Comparison of ENCODE assay signal across 11 mouse cellular contexts in the genomic region with DNA sequence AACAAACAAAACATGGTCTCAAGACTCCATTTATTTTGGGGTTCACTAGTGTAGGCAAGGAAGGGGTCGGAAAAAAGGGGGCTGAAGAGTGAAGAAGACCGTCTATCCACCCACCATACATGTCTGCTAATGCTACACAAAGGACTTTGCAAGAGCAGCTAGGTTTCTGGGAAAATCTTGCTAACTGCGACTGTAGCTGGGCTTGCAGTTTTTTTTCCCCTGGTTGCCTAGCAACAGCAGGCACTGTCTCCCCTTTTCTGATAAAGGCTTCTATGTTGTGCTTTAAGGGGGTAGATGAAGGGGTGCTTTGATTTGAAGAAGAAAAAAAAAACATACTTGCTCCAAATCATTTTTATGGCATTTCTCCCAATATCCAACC.
DNase-seq lines count a peak whose midpoint lies in the region; ATAC-seq and TF ChIP-seq lines count a peak whose summit lies in the region.
"Had no signal": no experiment of that assay in that cellular context is flagged by ENCODE, and none has a peak within 500 bp of the region (broad histone marks: within the 10 kb centered on the region; RNA-seq: fewer than 3 reads in every experiment).

No protein-coding gene starts in this region.

- no peak overlapping the region for H3K9ac ChIP-seq in forebrain, embryonic 14.5 days (ENCODE audit: low read length)
- H3K9ac ChIP-seq in neural tube, embryonic 14.5 days (replicated peaks; ENCODE audit: low read depth, low read length) = no peak overlapping the region; the same call in 1 of the 2 replicates

- no peak overlapping the region for H3K4me2 ChIP-seq in forebrain, embryonic 14.5 days (ENCODE audit: low read length)
- no peak overlapping the region for H3K4me2 ChIP-seq in neural tube, embryonic 14.5 days (ENCODE audit: low read depth, low read length)

- DNase-seq in brain, embryonic 18.5 days (ENCODE audit: low read depth, low spot score) = peak; percentile 89
- peak; percentile 93 for DNase-seq in forebrain, embryonic 14.5 days (ENCODE audit: low spot score)
- peak; percentile 56 to 83 for DNase-seq in layer of hippocampus, adult 2 months (ENCODE audit: low spot score in 2 of 2)
- DNase-seq in adrenal gland, adult 2 months = no peak
- DNase-seq in urinary bladder, postnatal 14 days (ENCODE audit: low spot score) = no peak
- no peak for DNase-seq in gastrocnemius, adult 8-10 months (ENCODE audit: low spot score in 2 of 2)
- DNase-seq: heart, postnatal 36 days; spleen, adult 18-20 months had no signal

- no peaks in the 10 kb centered on the region for H3K27me3 ChIP-seq in forebrain, embryonic 14.5 days (replicated peaks; ENCODE audit: control insufficient read depth, insufficient read depth, low read length)
- H3K27me3 ChIP-seq in neural tube, embryonic 14.5 days (ENCODE audit: control insufficient read depth, insufficient read depth, low read length) = no peaks in the 10 kb centered on the region

- H3K27ac ChIP-seq in forebrain, embryonic 14.5 days (ENCODE audit: low read depth, low read length) = peak overlapping the region; percentile 68
- H3K27ac ChIP-seq in layer of hippocampus, adult 2 months = peak overlapping the region; percentile 81
- H3K27ac ChIP-seq in neural tube, embryonic 14.5 days (ENCODE audit: low read depth, low read length) = peak overlapping the region; percentile 75

- no peaks in the 10 kb centered on the region for H3K9me3 ChIP-seq in forebrain, embryonic 14.5 days (replicated peaks; ENCODE audit: control insufficient read depth, low read length)
- no peaks in the 10 kb centered on the region for H3K9me3 ChIP-seq in neural tube, embryonic 14.5 days (ENCODE audit: control insufficient read depth, low read length)

- H3K4me3 ChIP-seq in forebrain, embryonic 14.5 days (ENCODE audit: low read depth, low read length) = no peak overlapping the region
- no peak overlapping the region for H3K4me3 ChIP-seq in layer of hippocampus, adult 2 months
- H3K4me3 ChIP-seq in neural tube, embryonic 14.5 days (ENCODE audit: low read depth, low read length) = no peak overlapping the region
- H3K4me3 ChIP-seq: erythroblast, embryonic 14.5 days had no signal

- H3K36me3 ChIP-seq in forebrain, embryonic 14.5 days (ENCODE audit: control insufficient read depth, insufficient read depth, low read length) = no peaks in the 10 kb centered on the region
- no peaks in the 10 kb centered on the region for H3K36me3 ChIP-seq in neural tube, embryonic 14.5 days (ENCODE audit: control insufficient read depth, insufficient read depth, low read length)

- peaks cover 15% of the 10 kb centered on the region for H3K4me1 ChIP-seq in forebrain, embryonic 14.5 days (ENCODE audit: control insufficient read depth, insufficient read depth, low read length)
- H3K4me1 ChIP-seq in neural tube, embryonic 14.5 days (ENCODE audit: control insufficient read depth, insufficient read depth, low read length) = peaks cover 16% of the 10 kb centered on the region

- peak; percentile 78 for ATAC-seq in forebrain, embryonic 14.5 days
- peak; percentile 86 for ATAC-seq in neural tube, embryonic 14.5 days (ENCODE audit: low read depth)
- no peak for ATAC-seq in monocyte, adult 5-6 weeks (replicated peaks; ENCODE audit: insufficient number of reproducible peaks, low FRiP score, low TSS enrichment, poor library complexity, severe bottlenecking)

- no peak for TF ChIP-seq CTCF in layer of hippocampus, adult 2 months (conservative IDR thresholded peaks at IDR 0.05)

- WGBS in forebrain, embryonic 14.5 days = 27% methylated on average over 3 of the region's 3 CpGs
- WGBS in neural tube, embryonic 14.5 days = 36% methylated on average over 3 of the region's 3 CpGs

Comparison
In these comparisons a context has a peak if more than half of its experiments do, and no peak if none do; other contexts are left out.
1. DNase-seq: peak in brain, embryonic 18.5 days (single experiment), forebrain, embryonic 14.5 days (single experiment) and layer of hippocampus, adult 2 months (2 of 2); none in adrenal gland, adult 2 months (single experiment), urinary bladder, postnatal 14 days (single experiment) and gastrocnemius, adult 8-10 months (0 of 2).
2. Peak in every context shown above with its lines, with median percentiles within 50 percentile points of each other: H3K27ac ChIP-seq.